Mouse (Mus musculus): ENCODE data around the gene Gm29094.
"Not testable (repeated sequence)": the region's sequence is repeated elsewhere in the genome, so short reads cannot be mapped to it uniquely, and the experiment has no call there.

DNA sequence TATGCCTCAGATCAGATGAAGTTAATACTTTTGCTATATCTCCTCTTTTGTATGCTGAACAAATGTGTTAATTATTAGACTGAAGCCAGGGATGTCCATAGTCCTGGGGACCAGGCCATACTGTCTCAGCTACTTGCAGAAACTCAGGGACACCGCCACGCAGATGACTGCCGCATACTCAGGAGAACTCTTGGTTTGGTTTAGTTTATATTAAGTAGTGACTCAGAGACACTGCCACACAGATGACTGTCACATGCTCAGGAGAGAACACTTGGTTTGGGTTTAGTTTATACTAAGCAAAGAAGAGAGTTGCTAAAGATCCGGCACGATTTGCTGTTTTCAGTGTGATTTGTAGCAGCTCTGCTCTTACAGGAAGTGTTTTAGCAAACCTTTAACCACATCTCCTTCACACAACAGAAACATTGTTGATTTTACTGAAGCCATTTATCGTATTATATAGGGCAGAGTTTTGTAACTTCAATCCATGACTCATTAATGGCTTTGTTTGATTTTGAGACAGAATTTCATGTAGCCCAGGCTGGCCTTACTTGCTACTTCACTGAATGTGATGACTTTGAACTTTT lies 21.6 kb downstream of the Gm29094 start:
- not testable (repeated sequence) for TF ChIP-seq CTCF (IDR thresholded peaks at IDR 0.05; ENCODE audit: extremely low read depth, insufficient read length, insufficient replicate concordance, low read depth, low read length); POLR2A (IDR thresholded peaks at IDR 0.05; ENCODE audit: low read depth, low read length)

All from small intestine, adult 2 months (tissue).